Mouse (Mus musculus) monocyte, adult 5-6 weeks (primary cell): ENCODE results near the gene 1810010D01Rik. TPM values are rescaled to one million over a fixed set of nuclear protein-coding genes. Genes with fewer than 3 reads are reported as not detected.

Source experiments
- ATAC-seq: fragments of 153-309, 156-312 bp; replicated peaks from 2 replicates; pipeline ENCODE4 v1.8.0; 2017; ENCODE audit warnings: mild to moderate bottlenecking; ENCODE audit not compliant: low TSS enrichment, insufficient number of reproducible peaks, severe bottlenecking, poor library complexity, low FRiP score
- total RNA-seq: library from RNA; stranded (forward); fragments of 200-1000, 200-491, 200-594 nt; gene quantifications from 3 replicates; pipeline ENCODE4 v1.2.3, GENCODE M21; 2017

Gene 1810010D01Rik
- total RNA-seq, 1 experiment from 2014 or later, result not detected

GRCm38 (mm10) chr7:145189342-145189741 lies 18.6 kb downstream of the 1810010D01Rik start:
- ATAC-seq, result no peak

- ATAC-seq, result no peak
Measured at GRCm38 (mm10) chr7:145187802-145188201, 20.1 kb downstream of the 1810010D01Rik start.

DNA sequence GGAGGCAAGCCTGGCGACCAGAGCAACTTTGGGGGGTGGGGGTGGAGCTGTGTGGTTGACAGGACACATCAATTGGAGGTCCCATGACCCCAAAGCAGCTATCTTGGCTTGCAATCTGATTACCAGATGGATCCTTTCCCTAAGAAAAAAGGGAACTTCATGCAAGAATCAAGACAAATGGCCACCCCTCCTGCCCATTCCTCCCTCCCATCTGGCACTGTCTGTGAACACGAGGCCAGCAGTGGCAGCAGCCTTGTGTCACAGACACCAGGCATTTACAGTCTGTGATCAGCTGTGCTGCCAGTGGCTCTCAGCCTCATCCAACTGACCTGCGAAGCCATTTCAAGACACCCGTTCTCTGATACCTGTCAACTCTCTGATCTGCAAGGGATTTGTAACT lies 25.5 kb downstream of the 1810010D01Rik start:
- no peak for ATAC-seq

DNA sequence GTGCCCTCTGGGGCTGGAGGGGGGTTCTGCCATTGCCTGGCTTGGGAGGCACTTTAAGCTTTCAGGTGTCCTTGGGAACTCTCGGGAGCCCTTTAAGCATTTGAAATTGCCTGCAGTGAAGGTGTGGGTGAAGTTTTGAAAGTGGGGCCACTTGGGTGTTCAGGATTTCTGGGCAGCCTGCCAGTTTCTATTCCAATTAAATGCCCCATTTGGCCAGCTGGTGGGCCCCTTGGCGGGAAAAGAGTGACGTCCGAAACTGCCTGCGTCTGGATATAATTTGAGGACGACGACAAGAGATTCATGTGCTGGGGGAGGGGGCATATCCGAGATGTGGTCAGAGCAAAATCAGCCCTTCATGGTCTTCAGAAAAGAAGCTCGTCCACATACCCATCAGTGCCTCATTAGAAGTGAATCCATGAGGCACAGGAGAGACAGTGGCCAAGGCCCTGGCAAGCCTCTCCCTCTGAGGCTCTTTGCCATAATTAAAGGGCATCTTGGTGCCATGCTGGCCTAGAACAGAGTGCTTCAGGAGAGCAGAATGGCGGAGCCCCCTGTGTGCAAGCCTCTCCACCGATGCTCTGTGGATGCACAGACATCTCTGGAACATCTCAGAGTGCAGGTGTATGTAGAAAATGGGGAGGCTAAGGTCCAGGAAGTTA lies 26.4 kb downstream of the 1810010D01Rik start:
- ATAC-seq, result no peak

DNA sequence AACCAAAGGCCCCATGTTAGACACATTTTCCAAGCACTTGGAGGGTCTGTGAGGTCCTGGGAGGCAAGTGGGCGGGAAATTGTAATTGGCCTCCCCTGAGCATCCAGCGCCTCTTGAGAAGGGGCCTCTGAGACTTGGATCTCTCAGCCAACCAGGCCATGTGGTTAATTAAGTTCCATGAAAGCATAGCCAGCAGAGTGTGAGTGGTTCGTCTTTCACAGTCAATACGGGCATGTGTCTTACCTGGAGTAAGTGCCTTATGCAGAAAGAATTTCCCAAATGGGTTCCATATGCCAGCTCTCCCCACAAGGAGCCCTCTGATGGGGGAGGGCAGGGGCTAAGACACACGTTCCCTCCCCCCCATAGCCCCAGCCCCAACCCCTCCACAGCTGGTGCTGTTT lies 28.2 kb downstream of the 1810010D01Rik start:
- no peak for ATAC-seq

DNA sequence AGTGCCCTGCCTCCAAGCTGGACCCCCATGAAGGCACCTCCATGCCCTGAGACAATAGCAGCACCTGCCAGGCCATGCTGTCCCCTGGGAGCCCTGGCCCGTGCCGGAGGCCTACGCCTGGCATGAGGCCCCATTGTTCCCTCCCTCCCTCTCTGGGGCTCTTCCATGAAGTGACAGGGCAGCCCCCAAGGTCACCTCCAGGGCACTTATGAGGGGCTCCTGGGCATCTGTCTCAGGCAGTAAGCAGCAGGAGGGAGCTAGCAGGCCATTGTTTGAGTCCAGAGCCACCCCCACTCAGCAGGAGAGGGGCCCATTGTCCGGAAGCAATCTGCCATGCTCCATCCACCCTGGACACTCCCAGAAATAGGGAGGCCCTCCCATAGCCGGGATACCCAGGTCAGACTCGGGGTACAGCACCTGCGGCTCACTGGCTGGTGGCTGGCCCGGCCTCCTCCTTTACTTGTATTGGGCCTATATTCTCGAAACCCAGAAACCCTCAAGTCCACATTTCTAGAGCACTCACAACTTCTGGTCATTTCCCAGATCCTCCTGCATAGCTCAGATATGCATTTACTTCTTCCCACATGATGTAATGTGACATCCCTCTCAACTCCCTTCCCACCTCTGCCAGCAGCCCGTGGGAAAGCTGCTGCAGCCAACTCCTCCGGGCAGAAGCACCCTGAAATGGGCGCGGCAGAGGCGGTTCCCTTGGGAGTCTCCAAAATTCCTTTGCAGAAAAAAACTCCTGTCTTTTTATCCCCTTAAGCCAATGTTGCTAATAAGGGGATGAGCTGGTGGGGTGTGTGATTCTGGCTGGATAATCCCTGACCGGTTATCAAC lies 30.9 kb downstream of the 1810010D01Rik start:
- ATAC-seq, result no peak

DNA sequence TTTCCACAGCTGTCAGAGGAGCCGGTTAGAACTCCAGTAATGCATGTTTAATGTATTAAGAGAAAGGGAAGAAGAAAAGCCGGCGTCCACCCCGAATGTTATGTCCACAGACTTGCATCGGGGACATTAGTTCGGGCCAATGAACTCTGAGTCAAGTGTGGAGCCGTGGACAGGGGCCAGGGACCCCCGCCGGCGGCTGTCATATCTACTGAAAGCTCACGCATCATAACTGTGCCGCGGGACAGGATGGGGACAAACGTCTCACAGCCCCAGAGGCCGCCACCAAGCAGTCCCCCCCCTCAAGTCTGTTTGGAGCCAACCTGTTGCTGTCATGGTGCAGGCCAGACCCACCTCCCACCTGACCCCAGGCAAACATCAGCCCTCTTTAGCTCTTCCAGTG lies 34.4 kb downstream of the 1810010D01Rik start:
- ATAC-seq, result no peak

GRCm38 (mm10) chr7:145173116-145173515 lies 34.8 kb downstream of the 1810010D01Rik start:
- ATAC-seq, result no peak

DNA sequence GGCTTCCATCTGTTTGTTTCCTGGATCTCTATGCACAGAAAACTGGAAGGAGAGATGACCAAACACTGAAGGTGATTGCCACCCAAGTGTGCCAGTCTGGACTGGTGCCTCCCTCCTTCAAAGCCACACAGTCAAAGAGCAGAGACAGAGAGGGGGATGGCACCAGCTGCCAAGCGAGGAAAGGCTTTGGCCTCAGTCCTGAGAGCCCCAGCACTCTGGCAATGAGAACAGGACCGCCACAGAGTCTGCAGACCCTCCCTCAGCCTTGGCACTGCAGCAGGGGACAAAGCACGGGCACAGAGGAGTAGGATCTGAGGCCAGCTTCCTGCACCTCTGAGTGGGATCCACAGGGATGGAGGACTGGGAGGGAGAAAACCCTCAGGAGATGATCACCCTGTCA lies 38.2 kb downstream of the 1810010D01Rik start:
- ATAC-seq, result no peak

- ATAC-seq, result no peak
Measured at GRCm38 (mm10) chr7:145159283-145160240, 48.4 kb downstream of the 1810010D01Rik start.

Other genes starting within 250 kb of the 1810010D01Rik start
- 13.6 to 20.1 TPM (median 14.9 TPM) in 3 replicates for gene Tpcn2, start 75.9 kb upstream of the 1810010D01Rik start, total RNA-seq
- not detected in 3 replicates for gene Mrgprf, start 92.7 kb upstream of the 1810010D01Rik start, total RNA-seq
- not detected in 3 replicates for gene Mrgprd, start 106.7 kb upstream of the 1810010D01Rik start, total RNA-seq